Mouse (Mus musculus) lung, postnatal 0 days (tissue): Measurements from ENCODE around the gene Kcnk12. TPM values are rescaled to one million over a fixed set of nuclear protein-coding genes. Genes with fewer than 3 reads are reported as not detected.

Source experiments
- ATAC-seq: fragments of 200-750 bp; cut with Nextera tagmentation; 2 replicates; pipeline ENCODE4 v1.8.0; 2017; ENCODE audit warnings: moderate library complexity
- DNase-seq: peaks from one replicate; pipeline ENCODE4 v3.0.0-alpha.2; 2016; ENCODE audit warnings: low spot score
- H3K27ac ChIP-seq: fragments of 300-500 bp; sonication (generic); 2 replicates; pipeline ENCODE4 v1.5.1; 2014; ENCODE audit warnings: antibody characterized with exemption, mild to moderate bottlenecking, low read length, mixed read lengths
- H3K27me3 ChIP-seq: fragments of 300-500 bp; sonication (generic); replicated peaks from 2 replicates; pipeline ENCODE4 v1.6.1; 2014; ENCODE audit warnings: low read length, mixed read lengths; ENCODE audit not compliant: insufficient read depth
- H3K36me3 ChIP-seq: fragments of 300-500 bp; sonication (generic); 2 replicates; pipeline ENCODE4 v1.6.1; 2014; ENCODE audit warnings: low read length, mixed read lengths; ENCODE audit not compliant: insufficient read depth
- H3K4me1 ChIP-seq: fragments of 300-500 bp; sonication (generic); 2 replicates; pipeline ENCODE4 v1.6.1; 2014; ENCODE audit warnings: antibody characterized with exemption, low read depth, low read length, mixed read lengths; ENCODE audit not compliant: insufficient read depth
- H3K4me2 ChIP-seq: fragments of 300-500 bp; sonication (generic); replicated peaks from 2 replicates; pipeline ENCODE4 v1.6.1; 2014; ENCODE audit warnings: low read depth, mild to moderate bottlenecking, low read length, moderate library complexity, mixed read lengths
- H3K4me3 ChIP-seq: fragments of 300-500 bp; sonication (generic); 2 replicates; pipeline ENCODE4 v1.5.1; 2014; ENCODE audit warnings: low read depth, low read length
- H3K9ac ChIP-seq: fragments of 300-500 bp; sonication (generic); replicated peaks from 2 replicates; pipeline ENCODE4 v1.6.1; 2014; ENCODE audit warnings: low read depth, mild to moderate bottlenecking
- H3K9me3 ChIP-seq: fragments of 300-500 bp; sonication (generic); 2 replicates; pipeline ENCODE4 v1.6.1; 2016; ENCODE audit warnings: low read length, mixed read lengths
- CTCF ChIP-seq: IDR thresholded peaks from 2 replicates; pipeline ENCODE4 v1.5.1; 2016; ENCODE audit warnings: antibody characterized with exemption, mild to moderate bottlenecking
- EP300 ChIP-seq: IDR thresholded peaks from 2 replicates; pipeline ENCODE4 v1.6.1; 2016; ENCODE audit warnings: antibody characterized with exemption, mild to moderate bottlenecking, control low read depth
- WGBS: fragments of 180-500 bp; shearing (Covaris S2); extraction: QIAGEN DNeasy Blood & Tissue Kit; methylation state at CpG from one replicate; pipeline ENCODE4 v1.1.7; 2014; 5-methylcytosine and 5-hydroxymethylcytosine counted together
- polyA plus RNA-seq: library from polyadenylated mRNA; unstranded; fragments of >200 nt; fragmentation: Nextera tagmentation; extraction: Ambion mirVana; gene quantifications from 2 replicates; pipeline ENCODE4 v1.2.1, GENCODE M21; 2015

The Kcnk12 gene
- polyA plus RNA-seq, 1 experiment from 2014 or later: 0.81 TPM

DNA sequence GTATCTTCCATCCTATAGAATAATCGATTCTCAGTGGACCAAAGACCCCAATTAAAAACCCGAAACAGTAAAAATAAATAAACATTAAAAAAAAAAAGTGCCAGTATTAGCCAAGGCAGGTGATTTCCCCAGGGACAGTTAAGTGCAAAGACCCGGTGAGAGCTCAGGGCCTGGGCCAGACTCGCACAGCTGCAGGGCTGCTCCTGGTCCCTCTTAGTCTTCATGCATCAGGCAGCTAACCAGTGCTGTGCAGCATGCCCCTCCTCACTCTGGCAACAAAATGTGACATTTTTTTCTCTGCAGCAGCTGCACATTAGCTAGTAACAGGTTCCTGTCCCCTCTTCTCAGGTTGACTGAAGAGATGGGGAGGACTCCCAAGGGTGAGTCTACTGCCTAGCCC, 65.8 kb downstream of the Kcnk12 start:
- Histone ChIP-seq H3K27me3 (no peaks in the 10 kb centered on the region), H3K4me2 (no peak overlapping the region), H3K9ac (no peak overlapping the region), H3K9me3 (no peaks in the 10 kb centered on the region), H3K27ac (no peak overlapping the region), H3K4me1 (no peaks in the 10 kb centered on the region), H3K36me3 (no peaks in the 10 kb centered on the region), H3K4me3 (no peak overlapping the region)
- ATAC-seq (no peak), DNase-seq (no peak)
- TF ChIP-seq CTCF (no peak), EP300 (no peak)
- 84% methylated on average over 4 of the region's 4 CpGs for WGBS

DNA sequence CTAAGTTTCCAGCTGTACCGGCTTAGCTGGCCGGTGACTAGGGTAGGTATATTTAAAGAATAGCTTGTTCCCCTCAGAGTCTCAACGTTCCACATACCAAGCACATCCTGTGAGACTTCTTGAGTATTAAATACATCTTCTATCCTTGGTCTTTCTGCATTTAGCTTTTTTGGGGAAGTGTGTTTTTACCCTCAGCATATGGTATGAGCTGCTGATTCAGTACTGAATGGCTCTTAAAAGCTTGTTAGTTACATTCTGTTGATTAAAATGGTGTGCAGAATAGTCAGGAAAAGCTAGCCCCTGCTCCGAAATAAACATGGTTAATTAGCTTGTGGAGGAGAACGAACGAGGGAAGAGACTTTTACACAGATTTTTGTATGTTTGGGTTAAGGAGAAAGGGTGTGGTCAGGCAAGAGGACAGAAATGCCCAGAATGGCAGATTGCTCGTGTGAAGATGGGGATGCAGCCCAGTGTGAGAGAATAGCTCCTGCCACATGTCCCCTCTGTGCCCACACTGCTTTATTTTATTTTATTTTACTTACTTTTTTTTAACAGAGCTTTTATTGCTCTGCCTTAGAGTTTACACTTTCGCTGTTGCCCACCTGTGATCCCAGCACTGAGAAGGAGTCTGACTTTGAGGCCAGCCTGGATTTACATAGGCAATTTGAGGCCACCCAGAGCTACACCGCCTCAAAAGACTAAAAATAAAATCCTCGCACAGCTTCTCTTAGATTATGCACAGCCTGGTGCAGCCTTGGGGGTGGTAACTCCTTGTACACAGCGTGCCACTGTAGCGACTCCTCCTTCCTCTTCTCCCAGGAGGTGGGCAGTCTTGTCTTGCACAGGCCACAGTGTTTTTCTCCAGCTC, 71.1 kb downstream of the Kcnk12 start:
- Histone ChIP-seq H3K4me2 (no peak overlapping the region), H3K9me3 (no peaks in the 10 kb centered on the region), H3K27ac (no peak overlapping the region), H3K4me1 (no peaks in the 10 kb centered on the region), H3K27me3 (no peaks in the 10 kb centered on the region), H3K36me3 (peaks cover 14% of the 10 kb centered on the region), H3K9ac (no peak overlapping the region), H3K4me3 (no peak overlapping the region)
- 88% methylated on average over 12 of the region's 12 CpGs for WGBS
- DNase-seq (no peak), ATAC-seq (no peak)
- no peak for TF ChIP-seq CTCF
- no peak for TF ChIP-seq EP300

- H3K36me3 ChIP-seq: peaks cover 14% of the 10 kb centered on the region
- WGBS: 88% methylated on average over 7 of the region's 7 CpGs
- DNase-seq: no peak
- no peak overlapping the region for H3K4me3 ChIP-seq
- H3K9ac ChIP-seq: no peak overlapping the region
- no peak for TF ChIP-seq CTCF
- TF ChIP-seq EP300: no peak
- no peak overlapping the region for H3K4me2 ChIP-seq
- no peaks in the 10 kb centered on the region for H3K9me3 ChIP-seq
- ATAC-seq: no peak
- H3K4me1 ChIP-seq: no peaks in the 10 kb centered on the region
- H3K27me3 ChIP-seq: no peaks in the 10 kb centered on the region
- no peak overlapping the region for H3K27ac ChIP-seq
Measured at GRCm38 (mm10) chr17:87724727-87725126, 73.1 kb downstream of the Kcnk12 start.

- Histone ChIP-seq H3K4me1 (no peaks in the 10 kb centered on the region), H3K4me3 (no peak overlapping the region), H3K4me2 (no peak overlapping the region), H3K9ac (no peak overlapping the region), H3K9me3 (no peaks in the 10 kb centered on the region), H3K27me3 (no peaks in the 10 kb centered on the region), H3K27ac (no peak overlapping the region), H3K36me3 (no peaks in the 10 kb centered on the region)
- WGBS: 74% methylated on average over 8 of the region's 8 CpGs
- no peak for DNase-seq
- no peak for TF ChIP-seq CTCF
- no peak for TF ChIP-seq EP300
- no peak for ATAC-seq
Measured at GRCm38 (mm10) chr17:87700101-87700500, 97.7 kb downstream of the Kcnk12 start.

DNA sequence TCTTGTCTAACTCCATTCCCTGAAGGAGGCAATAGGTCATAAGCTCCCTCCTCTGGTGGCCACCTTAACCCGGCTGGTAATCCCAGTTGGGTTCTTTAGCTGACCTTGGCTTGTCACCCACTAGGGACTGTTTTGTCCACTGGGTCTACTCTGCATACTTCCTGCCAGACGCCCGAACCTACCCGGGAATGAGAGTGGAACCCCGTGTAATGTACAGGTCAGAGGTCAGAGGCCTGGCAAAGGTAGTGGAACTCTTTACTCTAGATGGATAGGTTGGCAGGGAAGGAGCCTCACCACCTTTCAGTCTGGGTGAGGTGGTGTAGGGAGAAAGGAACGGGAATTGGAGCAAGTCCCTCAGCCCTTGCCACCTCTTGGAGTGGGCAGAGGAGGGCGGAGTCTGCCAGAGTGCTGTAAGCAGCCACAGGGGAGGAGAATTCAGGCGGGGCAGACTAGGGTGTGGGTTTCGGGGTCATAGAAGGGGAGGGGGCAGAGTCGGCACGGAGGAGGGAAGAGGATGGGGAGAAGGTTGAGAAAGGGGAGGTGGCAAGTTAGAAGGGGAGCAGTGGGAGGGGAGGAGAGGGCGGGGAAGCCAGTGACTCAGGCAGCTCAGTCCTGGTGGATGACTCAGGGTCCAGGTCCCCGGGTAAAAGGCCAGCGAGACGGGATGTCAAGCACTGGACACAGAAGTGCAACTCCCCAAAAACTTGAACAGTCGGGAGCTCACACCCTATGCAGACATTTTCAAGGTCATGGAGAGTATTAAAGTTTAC, 98.6 kb downstream of the Kcnk12 start:
- TF ChIP-seq EP300 (no peak), CTCF (no peak)
- H3K27me3 ChIP-seq: no peaks in the 10 kb centered on the region
- no peak for ATAC-seq
- H3K36me3 ChIP-seq: no peaks in the 10 kb centered on the region
- H3K4me1 ChIP-seq: no peaks in the 10 kb centered on the region
- WGBS: 70% methylated on average over 16 of the region's 16 CpGs
- DNase-seq: no peak
- no peaks in the 10 kb centered on the region for H3K9me3 ChIP-seq
- no peak overlapping the region for H3K9ac ChIP-seq
- H3K4me3 ChIP-seq: no peak overlapping the region
- no peak overlapping the region for H3K27ac ChIP-seq
- H3K4me2 ChIP-seq: no peak overlapping the region

GRCm38 (mm10) chr17:87696814-87697213, 101.0 kb downstream of the Kcnk12 start:
- Histone ChIP-seq H3K27ac (no peak overlapping the region), H3K9me3 (no peaks in the 10 kb centered on the region), H3K4me2 (no peak overlapping the region), H3K4me3 (no peak overlapping the region), H3K36me3 (no peaks in the 10 kb centered on the region), H3K4me1 (no peaks in the 10 kb centered on the region), H3K27me3 (no peaks in the 10 kb centered on the region), H3K9ac (no peak overlapping the region)
- WGBS: 89% methylated on average over 6 of the region's 6 CpGs
- TF ChIP-seq CTCF (no peak), EP300 (no peak)
- no peak for ATAC-seq
- DNase-seq: no peak
